Mouse (Mus musculus) spleen, adult 18-20 months (tissue): Measurements from ENCODE around the gene Tgif2lx1.
"Not testable (repeated sequence)": the region's sequence is repeated elsewhere in the genome, so short reads cannot be mapped to it uniquely, and the experiment has no call there.

Experiments used
- DNase-seq, 2 experiments: peaks; one replicate each; pipeline ENCODE4 v3.0.0; 2022; ENCODE audit warnings: mixed read lengths in 2 of 2

Gene Tgif2lx1

GRCm38 (mm10) chrX:118480637-118481036, at the start of gene Tgif2lx1:
Gene Tgif2lx1 (minus strand): TSS chrX:118480737.
- not testable (repeated sequence) for DNase-seq
